Mouse (Mus musculus): ENCODE measurements at regions not wholly inside any gene's neighbourhood (a gene's known extent, or its start where the extent isn't known, plus 50 kb on each side); places are given as distances from the start of the nearest gene placed in this dataset.

- H3K4me3 ChIP-seq, result peak overlapping the region; percentile 7; the same call in 1 of the 2 replicates
- TF ChIP-seq CTCF (IDR thresholded peaks at IDR 0.05), result no peak
- DNase-seq, result peak; percentile 47
- intact Hi-C loops (cut with DNase I), result no loop called here
- peak overlapping the region; percentile 79 for H3K27ac ChIP-seq
Measured at GRCm38 (mm10) chr10:117896911-117897643, 51.2 kb upstream of the Rap1b start.

GRCm38 (mm10) chr10:117897766-117898165 lies 51.9 kb upstream of the Rap1b start:
- H3K27ac ChIP-seq, result no peak overlapping the region; the same call in 1 of the 2 replicates
- no peak overlapping the region for H3K4me3 ChIP-seq
- no peak for DNase-seq
- intact Hi-C loops (cut with DNase I), result no loop called here
- TF ChIP-seq CTCF (IDR thresholded peaks at IDR 0.05), result no peak

- intact Hi-C loops (cut with DNase I), result no loop called here
- DNase-seq, result no peak
- no peak for TF ChIP-seq CTCF (IDR thresholded peaks at IDR 0.05)
- H3K4me3 ChIP-seq, result no peak overlapping the region
- H3K27ac ChIP-seq, result no peak overlapping the region
Measured at GRCm38 (mm10) chr10:117898391-117898790, 52.6 kb upstream of the Rap1b start.

- Histone ChIP-seq H3K4me3 (peak overlapping the region; percentile 37), H3K27ac (peak overlapping the region; percentile 61)
- peak; percentile 22 for DNase-seq
- intact Hi-C loops (cut with DNase I), result no loop called here
- no peak for TF ChIP-seq CTCF (IDR thresholded peaks at IDR 0.05)
Measured at GRCm38 (mm10) chr10:117899410-117899935, 53.6 kb upstream of the Rap1b start.

GRCm38 (mm10) chr10:117905666-117906266 lies 59.9 kb upstream of the Rap1b start:
- Histone ChIP-seq H3K27ac (peak overlapping the region; percentile 91), H3K4me3 (peak overlapping the region; percentile 70)
- DNase-seq, result peak; percentile 63
- no peak for TF ChIP-seq CTCF (IDR thresholded peaks at IDR 0.05)
- intact Hi-C loops (cut with DNase I), result no loop called here

GRCm38 (mm10) chr10:117906267-117906811 lies 60.5 kb upstream of the Rap1b start:
- DNase-seq, result peak; percentile 83
- H3K27ac ChIP-seq, result peak overlapping the region; percentile 91
- intact Hi-C loops (cut with DNase I), result no loop called here
- peak overlapping the region; percentile 70 for H3K4me3 ChIP-seq
- TF ChIP-seq CTCF (IDR thresholded peaks at IDR 0.05), result no peak

- Histone ChIP-seq H3K27ac (0 out of 2 replicates have a peak overlapping the region, but pooled peaks have one; percentile 24), H3K4me3 (no peak overlapping the region)
- TF ChIP-seq CTCF (IDR thresholded peaks at IDR 0.05), result no peak
- intact Hi-C loops (cut with DNase I), result no loop called here
- DNase-seq, result no peak
Measured at GRCm38 (mm10) chr10:117908079-117908675, 62.3 kb upstream of the Rap1b start.

- no peak overlapping the region for H3K4me3 ChIP-seq
- no peak for DNase-seq
- no peak overlapping the region for H3K27ac ChIP-seq
- no peak for TF ChIP-seq CTCF (IDR thresholded peaks at IDR 0.05)
- intact Hi-C loops (cut with DNase I), result no loop called here
Measured at GRCm38 (mm10) chr10:117909155-117909554, 63.3 kb upstream of the Rap1b start.

- DNase-seq, result no peak
- no peak overlapping the region for H3K4me3 ChIP-seq
- intact Hi-C loops (cut with DNase I), result no loop called here
- no peak for TF ChIP-seq CTCF (IDR thresholded peaks at IDR 0.05)
- 0 out of 2 replicates have a peak overlapping the region, but pooled peaks have one; percentile 16 for H3K27ac ChIP-seq
Measured at GRCm38 (mm10) chr10:117909811-117910239, 64.0 kb upstream of the Rap1b start.

GRCm38 (mm10) chr10:117910426-117910825 lies 64.6 kb upstream of the Rap1b start:
- H3K4me3 ChIP-seq, result no peak overlapping the region
- intact Hi-C loops (cut with DNase I), result no loop called here
- no peak for TF ChIP-seq CTCF (IDR thresholded peaks at IDR 0.05)
- DNase-seq, result no peak
- H3K27ac ChIP-seq, result no peak overlapping the region

- Histone ChIP-seq H3K4me3 (no peak overlapping the region), H3K27ac (no peak overlapping the region)
- TF ChIP-seq CTCF (IDR thresholded peaks at IDR 0.05), result no peak
- no peak for DNase-seq
- intact Hi-C loops (cut with DNase I), result no loop called here
Measured at GRCm38 (mm10) chr10:117915011-117915735, 69.3 kb upstream of the Rap1b start.

GRCm38 (mm10) chr10:117916280-117916679 lies 70.4 kb upstream of the Rap1b start:
- H3K27ac ChIP-seq, result no peak overlapping the region
- no peak for TF ChIP-seq CTCF (IDR thresholded peaks at IDR 0.05)
- intact Hi-C loops (cut with DNase I), result no loop called here
- no peak for DNase-seq
- H3K4me3 ChIP-seq, result no peak overlapping the region
